Comparison of ENCODE assay signal across 8 mouse cellular contexts in genomic region chr7:99467916-99468282, GRCm38 (mm10). TPM values are rescaled to one million over a fixed set of nuclear protein-coding genes. Genes with fewer than 3 reads are reported as not detected.
DNase-seq lines count a peak whose midpoint lies in the region; ATAC-seq lines count a peak whose summit lies in the region.

No protein-coding gene starts in this region.

- peak; percentile 45 for DNase-seq in right cerebral cortex, postnatal 4 days
- DNase-seq in right cerebral cortex, adult 18-20 months = no peak
- DNase-seq in heart, postnatal 10 days = peak; percentile 47 to 72
- peak; percentile 54 to 55 for DNase-seq in layer of hippocampus, postnatal 14 days (ENCODE audit: low spot score in 2 of 2)
- no peak for DNase-seq in thymus, postnatal 36 days
- DNase-seq in right cerebral cortex, adult 2 months (ENCODE audit: low spot score in 2 of 2) = no peak

- intact Hi-C loops in heart, postnatal 10 days (cut with DNase I) = no loop called here

- peak; percentile 57 for ATAC-seq in common myeloid progenitor, adult 5-6 weeks (replicated peaks; ENCODE audit: low read depth, poor library complexity, severe bottlenecking)
- peak; percentile 2; the same call in 1 of the 2 replicates for ATAC-seq in megakaryocyte, adult 5-6 weeks (ENCODE audit: poor library complexity, severe bottlenecking)

RNA-seq across cellular contexts. Expression of gene Klhl35, which starts 2.1 kb away (rescaled TPM):
- not detected in 2 replicates for total RNA-seq in common myeloid progenitor, adult 5-6 weeks (2017)
- under 1 TPM; 0.35 to 0.62 TPM for total RNA-seq in heart, postnatal 10 days (2021)
- total RNA-seq in layer of hippocampus, postnatal 14 days (2021) = 1 to 10 TPM; 4.4 to 4.9 TPM
- total RNA-seq in megakaryocyte, adult 5-6 weeks (2015) = 1.0 and 1.1 TPM in 2 replicates
- total RNA-seq in megakaryocyte, adult 5-6 weeks (2017) = not detected in 2 replicates

RNA-seq across cellular contexts. Expression of gene Rps3, which starts 15.6 kb away (rescaled TPM):
- 1,801 and 2,134 TPM in 2 replicates for total RNA-seq in common myeloid progenitor, adult 5-6 weeks (2017)
- total RNA-seq in heart, postnatal 10 days (2021) = 100 to 1,000 TPM; 380 to 408 TPM
- total RNA-seq in layer of hippocampus, postnatal 14 days (2021) = 100 to 1,000 TPM; 245 to 264 TPM
- 992 and 1,050 TPM in 2 replicates for total RNA-seq in megakaryocyte, adult 5-6 weeks (2015)
- 1,038 and 1,097 TPM in 2 replicates for total RNA-seq in megakaryocyte, adult 5-6 weeks (2017)

Comparison
In these comparisons a context has a peak if more than half of its experiments do, and no peak if none do; other contexts are left out.
1. DNase-seq: peak in right cerebral cortex, postnatal 4 days (single experiment), heart, postnatal 10 days (2 of 2) and layer of hippocampus, postnatal 14 days (2 of 2); none in right cerebral cortex, adult 18-20 months (single experiment), thymus, postnatal 36 days (0 of 2) and right cerebral cortex, adult 2 months (0 of 2).